Mouse (Mus musculus): ENCODE data around the gene Cnnm4.
"Not testable (repeated sequence)": the region's sequence is repeated elsewhere in the genome, so short reads cannot be mapped to it uniquely, and the experiment has no call there.

The Cnnm4 gene

GRCm38 (mm10) chr1:36518259-36518658 is 46.8 kb downstream of the Cnnm4 start:
- no peak for DNase-seq

- DNase-seq = no peak
Measured at GRCm38 (mm10) chr1:36519626-36520025, 48.2 kb downstream of the Cnnm4 start.

GRCm38 (mm10) chr1:36522210-36522609 is 50.8 kb downstream of the Cnnm4 start:
- no peak for DNase-seq

- DNase-seq = no peak
Measured at GRCm38 (mm10) chr1:36523332-36524013, 52.1 kb downstream of the Cnnm4 start.

GRCm38 (mm10) chr1:36524058-36524457 is 52.6 kb downstream of the Cnnm4 start:
- no peak for DNase-seq

GRCm38 (mm10) chr1:36525774-36526173 is 54.4 kb downstream of the Cnnm4 start:
- no peak for DNase-seq

GRCm38 (mm10) chr1:36526903-36527302 is 55.5 kb downstream of the Cnnm4 start:
- DNase-seq = no peak

GRCm38 (mm10) chr1:36528351-36528750 is 56.9 kb downstream of the Cnnm4 start:
- DNase-seq = no peak

GRCm38 (mm10) chr1:36529274-36529673 is 57.9 kb downstream of the Cnnm4 start:
- no peak for DNase-seq

GRCm38 (mm10) chr1:36529875-36530274 is 58.5 kb downstream of the Cnnm4 start:
- no peak for DNase-seq

- no peak for DNase-seq
Measured at GRCm38 (mm10) chr1:36530485-36530884, 59.1 kb downstream of the Cnnm4 start.

- no peak for DNase-seq
Measured at GRCm38 (mm10) chr1:36530962-36531361, 59.5 kb downstream of the Cnnm4 start.

GRCm38 (mm10) chr1:36531461-36531860 is 60.0 kb downstream of the Cnnm4 start:
- no peak for DNase-seq

GRCm38 (mm10) chr1:36533546-36533945 is 62.1 kb downstream of the Cnnm4 start:
- DNase-seq = no peak

GRCm38 (mm10) chr1:36534595-36535058 is 63.2 kb downstream of the Cnnm4 start:
- no peak for DNase-seq

GRCm38 (mm10) chr1:36535477-36536396 is 64.3 kb downstream of the Cnnm4 start:
- DNase-seq = no peak

GRCm38 (mm10) chr1:36536397-36536728 is 64.9 kb downstream of the Cnnm4 start:
- DNase-seq = no peak

GRCm38 (mm10) chr1:36536783-36537182 is 65.4 kb downstream of the Cnnm4 start, which contains the start of gene Ankrd23:
Gene Ankrd23, minus strand, starts transcription at chr1:36536883.
- DNase-seq = not testable (repeated sequence)

GRCm38 (mm10) chr1:36538727-36539126 is 67.3 kb downstream of the Cnnm4 start:
- no peak for DNase-seq

- DNase-seq = no peak
Measured at GRCm38 (mm10) chr1:36539186-36539585, 67.8 kb downstream of the Cnnm4 start, which contains the start of gene Gm42417. Gene Gm42417, minus strand, starts transcription at chr1:36539429.

GRCm38 (mm10) chr1:36540132-36540531 is 68.7 kb downstream of the Cnnm4 start:
- no peak for DNase-seq

GRCm38 (mm10) chr1:36540807-36541206 is 69.4 kb downstream of the Cnnm4 start:
- DNase-seq = no peak

- DNase-seq = no peak
Measured at GRCm38 (mm10) chr1:36541844-36542243, 70.4 kb downstream of the Cnnm4 start.

GRCm38 (mm10) chr1:36542925-36543324 is 71.5 kb downstream of the Cnnm4 start:
- DNase-seq = no peak
